Mouse (Mus musculus): Measurements from ENCODE around the gene Gp1bb. TPM values are rescaled to one million over a fixed set of nuclear protein-coding genes. Genes with fewer than 3 reads are reported as not detected.

Gp1bb gene
- total and polyA plus RNA-seq, 3 experiments, result 0.86 to 5.6 (median 3.5) TPM

DNA sequence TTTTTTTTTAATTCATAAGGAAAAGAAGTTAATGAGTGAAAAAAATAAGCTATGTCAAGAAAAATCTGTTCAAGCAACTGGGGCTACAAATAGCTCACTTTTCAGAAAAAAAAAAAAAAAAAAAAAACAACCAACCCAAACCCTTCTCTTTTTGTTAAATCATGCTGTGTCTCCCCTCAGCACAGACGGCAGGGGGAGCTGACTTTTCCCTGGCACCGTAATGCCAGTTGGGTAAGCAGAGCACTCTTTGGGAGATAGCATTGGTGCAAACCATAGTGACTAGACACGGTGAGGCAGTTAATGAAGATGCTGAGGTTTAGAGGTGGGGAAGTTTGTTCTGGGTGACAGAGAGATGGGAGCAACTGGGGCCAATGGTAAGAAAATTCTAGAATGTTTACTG, 9.9 kb upstream of the Gp1bb start:
- Histone ChIP-seq H3K9ac (ENCODE audit: low read depth, low read length) (no peak overlapping the region), H3K4me3 (no peak overlapping the region), H3K4me1 (ENCODE audit: control insufficient read depth, insufficient read depth, low read length) (no peaks in the 10 kb centered on the region), H3K36me3 (ENCODE audit: control insufficient read depth, insufficient read depth, low read length) (no peaks in the 10 kb centered on the region), H3K27me3 (ENCODE audit: control insufficient read depth, insufficient read depth, low read length) (peaks cover 2% of the 10 kb centered on the region; the same call in 1 of the 2 replicates), H3K27ac (no peak overlapping the region), H3K79me2 (replicated peaks; ENCODE audit: control insufficient read depth, insufficient read depth, low read length) (no peaks in the 10 kb centered on the region)
- peak in 1 of 2 experiments; percentile 10 for DNase-seq
- intact Hi-C loops (cut with DNase I), result no loop called here
- TF ChIP-seq POLR2A (IDR thresholded peaks at IDR 0.05; ENCODE audit: insufficient read depth, low read depth, low read length) (no peak), EP300 (IDR thresholded peaks at IDR 0.05; ENCODE audit: insufficient read depth, low read depth, low read length) (no peak)
- WGBS, result 50% methylated on average over 3 of the region's 3 CpGs

DNA sequence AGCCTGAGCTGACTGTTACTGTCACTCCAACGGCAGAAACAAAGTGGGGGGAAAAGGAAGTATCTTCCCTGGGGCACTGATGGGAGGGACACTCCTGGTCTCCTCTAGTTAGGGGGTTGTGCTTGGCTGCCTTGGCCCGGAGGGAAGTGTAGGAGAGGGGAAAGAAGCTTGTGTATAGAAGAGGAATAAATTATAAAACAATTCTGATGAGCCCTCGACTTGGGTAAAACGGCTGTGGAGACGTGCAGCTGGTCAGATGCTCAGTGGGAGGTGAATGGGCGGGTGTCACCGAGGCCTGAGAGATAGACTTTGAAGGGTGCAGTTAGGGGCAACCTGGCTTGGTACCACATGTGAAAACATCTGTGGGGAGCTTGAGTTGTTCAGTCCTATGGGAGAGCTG, 8.9 kb upstream of the Gp1bb start:
- H3K27ac ChIP-seq, result no peak overlapping the region
- no peak overlapping the region for H3K4me3 ChIP-seq
- H3K9ac ChIP-seq (ENCODE audit: low read depth, low read length), result no peak overlapping the region
- peaks cover 2% of the 10 kb centered on the region; the same call in 1 of the 2 replicates for H3K27me3 ChIP-seq (ENCODE audit: control insufficient read depth, insufficient read depth, low read length)
- H3K4me1 ChIP-seq (ENCODE audit: control insufficient read depth, insufficient read depth, low read length), result no peaks in the 10 kb centered on the region
- intact Hi-C loops (cut with DNase I), result no loop called here
- no peak for DNase-seq
- TF ChIP-seq CTCF (IDR thresholded peaks at IDR 0.05), result no peak
- no peak for TF ChIP-seq EP300 (IDR thresholded peaks at IDR 0.05; ENCODE audit: insufficient read depth, low read depth, low read length)
- TF ChIP-seq POLR2A (IDR thresholded peaks at IDR 0.05; ENCODE audit: insufficient read depth, low read depth, low read length), result no peak
- WGBS, result 61% methylated on average over 7 of the region's 7 CpGs
- no peaks in the 10 kb centered on the region for H3K79me2 ChIP-seq (replicated peaks; ENCODE audit: control insufficient read depth, insufficient read depth, low read length)
- no peaks in the 10 kb centered on the region for H3K36me3 ChIP-seq (ENCODE audit: control insufficient read depth, insufficient read depth, low read length)

DNA sequence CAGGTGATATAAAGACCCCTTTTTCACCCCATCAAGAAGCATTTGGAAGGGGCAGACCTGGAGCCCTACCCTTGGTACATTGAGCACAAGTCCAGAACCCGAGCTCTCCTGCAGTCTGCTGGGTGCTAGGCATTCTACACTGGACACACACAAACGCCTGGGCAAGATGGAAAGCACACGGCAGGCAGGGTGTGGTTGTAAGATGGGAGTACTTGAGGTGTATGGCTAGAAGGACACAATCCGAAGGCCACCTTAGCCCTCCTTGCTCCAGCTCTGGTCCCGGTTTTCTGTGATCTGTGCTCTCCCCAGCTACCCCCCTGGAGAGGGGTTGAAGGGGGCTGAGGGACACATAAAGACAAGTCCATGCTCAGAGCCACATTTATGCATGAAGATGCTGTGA, 8.1 kb upstream of the Gp1bb start:
- peak overlapping the region; percentile 58 for H3K9ac ChIP-seq (ENCODE audit: low read depth, low read length)
- H3K27me3 ChIP-seq (ENCODE audit: control insufficient read depth, insufficient read depth, low read length), result peaks cover 2% of the 10 kb centered on the region; the same call in 1 of the 2 replicates
- intact Hi-C loops (cut with DNase I), result no loop called here
- H3K4me3 ChIP-seq, result peak overlapping the region; percentile 66; the same call in 1 of the 2 replicates
- DNase-seq, result no peak
- no peaks in the 10 kb centered on the region for H3K36me3 ChIP-seq (ENCODE audit: control insufficient read depth, insufficient read depth, low read length)
- no peak overlapping the region for H3K27ac ChIP-seq
- 67% methylated on average over 5 of the region's 5 CpGs for WGBS
- no peaks in the 10 kb centered on the region for H3K79me2 ChIP-seq (replicated peaks; ENCODE audit: control insufficient read depth, insufficient read depth, low read length)
- H3K4me1 ChIP-seq (ENCODE audit: control insufficient read depth, insufficient read depth, low read length), result no peaks in the 10 kb centered on the region
- TF ChIP-seq POLR2A (IDR thresholded peaks at IDR 0.05; ENCODE audit: insufficient read depth, low read depth, low read length), result no peak
- no peak for TF ChIP-seq CTCF (IDR thresholded peaks at IDR 0.05)
- no peak for TF ChIP-seq EP300 (IDR thresholded peaks at IDR 0.05; ENCODE audit: insufficient read depth, low read depth, low read length)

DNA sequence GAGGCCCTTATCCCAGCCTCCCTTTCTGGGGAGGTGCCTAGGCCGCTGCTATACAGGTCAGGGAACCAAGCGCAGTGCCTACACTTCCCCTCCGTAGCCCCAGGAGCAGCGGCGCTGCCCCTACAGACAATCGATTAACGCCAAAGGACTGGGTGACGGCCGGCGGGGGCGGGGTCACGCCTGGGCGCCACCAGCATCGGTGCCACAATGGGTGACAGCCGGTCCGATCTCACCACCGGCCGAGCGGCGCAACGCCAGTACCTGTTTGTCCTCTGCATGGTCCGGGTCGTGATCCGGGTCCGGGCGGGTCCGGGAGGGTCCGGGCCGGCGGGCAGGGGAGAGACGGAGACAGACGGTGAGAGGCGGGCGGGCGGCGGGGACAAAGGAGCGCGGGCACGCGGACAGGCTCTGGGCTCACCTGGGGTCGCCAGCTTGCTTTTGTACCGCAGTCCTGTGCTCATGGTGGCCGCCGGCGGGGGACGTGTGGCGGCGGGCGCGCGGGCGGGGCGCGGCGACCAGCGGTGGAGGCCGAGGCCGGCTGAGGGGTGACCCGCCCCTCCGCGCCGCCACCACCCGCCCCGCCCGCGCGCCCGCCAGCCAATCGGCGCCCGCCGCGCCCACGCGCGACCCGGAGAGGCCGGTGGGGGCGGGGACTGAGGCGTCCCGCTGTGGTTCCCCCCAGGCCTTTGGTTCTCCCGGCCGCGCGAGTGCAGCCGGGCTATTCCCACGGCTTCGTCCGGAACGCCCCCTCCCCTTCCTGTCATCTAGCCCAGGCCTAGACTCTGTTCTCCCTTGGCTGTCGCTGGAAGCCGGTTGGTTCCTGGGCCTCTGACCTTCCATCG, 7.4 kb upstream of the Gp1bb start, which contains the start of gene Sept5:
TSS of gene Sept5 (minus strand) at position 565 of the 842 bp plus-strand sequence.
- Histone ChIP-seq H3K4me1 (ENCODE audit: control insufficient read depth, insufficient read depth, low read length) (no peaks in the 10 kb centered on the region), H3K79me2 (replicated peaks; ENCODE audit: control insufficient read depth, insufficient read depth, low read length) (no peaks in the 10 kb centered on the region), H3K27me3 (ENCODE audit: control insufficient read depth, insufficient read depth, low read length) (peaks cover 2% of the 10 kb centered on the region; the same call in 1 of the 2 replicates), H3K27ac (peak within 1 kb of the TSS; percentile 36), H3K36me3 (ENCODE audit: control insufficient read depth, insufficient read depth, low read length) (no peaks in the 10 kb centered on the region), H3K4me3 (peak within 1 kb of the TSS; percentile 66), H3K9ac (ENCODE audit: low read depth, low read length) (peak within 1 kb of the TSS; percentile 86)
- WGBS, result 2% methylated on average over 76 of the region's 93 CpGs
- DNase-seq, result peak; percentile 84 to 85
- TF ChIP-seq CTCF (IDR thresholded peaks at IDR 0.05) (no peak), EP300 (IDR thresholded peaks at IDR 0.05; ENCODE audit: insufficient read depth, low read depth, low read length) (no peak), POLR2A (IDR thresholded peaks at IDR 0.05; ENCODE audit: insufficient read depth, low read depth, low read length) (no peak)
- intact Hi-C loops (cut with DNase I), result loop anchor here (5.0 kb wide), 3 partner anchors 168 to 228 kb away; partner anchors contain the start of genes Cdc45 and Ufd1

DNA sequence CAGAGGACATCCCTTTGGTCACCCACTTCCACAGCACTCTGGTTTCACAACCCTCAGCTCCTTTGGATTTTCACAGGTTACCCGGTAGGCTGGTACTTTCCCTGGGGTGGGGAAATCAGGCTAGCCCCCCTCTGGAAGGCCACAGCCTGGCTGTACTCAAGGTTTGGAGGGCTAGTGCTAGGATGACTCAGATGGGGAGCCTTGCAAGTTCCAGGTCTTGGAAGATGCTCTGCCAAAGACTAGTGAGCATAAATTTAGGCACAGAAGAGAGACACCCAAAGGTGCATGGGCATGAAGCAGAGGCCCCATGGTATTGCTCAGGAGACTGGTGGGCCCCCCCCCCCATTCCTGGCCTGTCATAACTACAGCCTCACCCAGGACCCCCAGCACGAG, 6.7 kb upstream of the Gp1bb start:
- Histone ChIP-seq H3K27ac (no peak overlapping the region; the same call in 1 of the 2 replicates), H3K27me3 (ENCODE audit: control insufficient read depth, insufficient read depth, low read length) (peaks cover 2% of the 10 kb centered on the region; the same call in 1 of the 2 replicates), H3K4me3 (peak overlapping the region; percentile 66), H3K36me3 (ENCODE audit: control insufficient read depth, insufficient read depth, low read length) (no peaks in the 10 kb centered on the region), H3K4me1 (ENCODE audit: control insufficient read depth, insufficient read depth, low read length) (no peaks in the 10 kb centered on the region), H3K9ac (ENCODE audit: low read depth, low read length) (peak overlapping the region; percentile 86), H3K79me2 (replicated peaks; ENCODE audit: control insufficient read depth, insufficient read depth, low read length) (no peaks in the 10 kb centered on the region)
- TF ChIP-seq POLR2A (IDR thresholded peaks at IDR 0.05; ENCODE audit: insufficient read depth, low read depth, low read length) (no peak), CTCF (IDR thresholded peaks at IDR 0.05) (no peak), EP300 (IDR thresholded peaks at IDR 0.05; ENCODE audit: insufficient read depth, low read depth, low read length) (no peak)
- WGBS, result 55% methylated on average over 2 of the region's 2 CpGs
- intact Hi-C loops (cut with DNase I), result loop anchor here (5.0 kb wide), 3 partner anchors 168 to 228 kb away; partner anchors contain the start of genes Cdc45 and Ufd1
- DNase-seq, result no peak
